Mouse (Mus musculus) neural tube, embryonic 11.5 days (tissue): ENCODE data around the gene Crip1. TPM values are rescaled to one million over a fixed set of nuclear protein-coding genes. Genes with fewer than 3 reads are reported as not detected.

Experiments used
- ATAC-seq: fragments of 200-750 bp; cut with Nextera tagmentation; 2 replicates; pipeline ENCODE4 v1.8.0; 2017; ENCODE audit warnings: moderate number of reproducible peaks, mild to moderate bottlenecking, moderate TSS enrichment, moderate library complexity; ENCODE audit not compliant: insufficient read depth, low FRiP score, low TSS enrichment
- DNase-seq: peaks from one replicate; pipeline ENCODE4 v3.0.0-alpha.2; 2015; ENCODE audit warnings: low spot score
- H3K27ac ChIP-seq: fragments of 300-500 bp; sonication (generic); 2 replicates; pipeline ENCODE4 v1.5.1; 2014; ENCODE audit warnings: low read depth, mild to moderate bottlenecking, low read length
- H3K27me3 ChIP-seq: fragments of 300-500 bp; sonication (generic); 2 replicates; pipeline ENCODE4 v1.6.1; 2014; ENCODE audit warnings: mild to moderate bottlenecking, low read length, mixed read lengths; ENCODE audit not compliant: control insufficient read depth, insufficient read depth
- H3K36me3 ChIP-seq: fragments of 300-500 bp; sonication (generic); 2 replicates; pipeline ENCODE4 v1.6.1; 2014; ENCODE audit warnings: mild to moderate bottlenecking, low read length, moderate library complexity, mixed read lengths; ENCODE audit not compliant: control insufficient read depth, insufficient read depth
- H3K4me1 ChIP-seq: fragments of 300-500 bp; sonication (generic); 2 replicates; pipeline ENCODE4 v1.6.1; 2014; ENCODE audit warnings: low read length, mixed read lengths; ENCODE audit not compliant: control insufficient read depth, insufficient read depth
- H3K4me2 ChIP-seq: fragments of 300-500 bp; sonication (generic); 2 replicates; pipeline ENCODE4 v1.6.1; 2014; ENCODE audit warnings: low read depth, mild to moderate bottlenecking, moderate library complexity
- H3K4me3 ChIP-seq: fragments of 300-500 bp; sonication (generic); 2 replicates; pipeline ENCODE4 v1.5.1; 2014; ENCODE audit warnings: low read depth, low read length
- H3K9ac ChIP-seq: fragments of 300-500 bp; sonication (generic); 2 replicates; pipeline ENCODE4 v1.6.1; 2014; ENCODE audit warnings: mild to moderate bottlenecking, low read length
- H3K9me3 ChIP-seq: fragments of 300-500 bp; sonication (generic); 2 replicates; pipeline ENCODE4 v1.6.1; 2016; ENCODE audit warnings: low read length; ENCODE audit not compliant: control insufficient read depth
- WGBS: fragments of 180-500 bp; shearing (Covaris S2); extraction: QIAGEN DNeasy Blood & Tissue Kit; methylation state at CpG from one replicate; pipeline ENCODE4 v1.1.7; 2014; 5-methylcytosine and 5-hydroxymethylcytosine counted together
- polyA plus RNA-seq: library from polyadenylated mRNA; unstranded; fragments of >200 nt; fragmentation: Nextera tagmentation; extraction: Ambion mirVana; gene quantifications from 2 replicates; pipeline ENCODE4 v1.2.1, GENCODE M21; 2014

Gene Crip1
- polyA plus RNA-seq, 1 experiment from 2014 or later, result 58.2 TPM

GRCm38 (mm10) chr12:113136492-113137020, 9.6 kb upstream of the Crip1 start:
- Histone ChIP-seq H3K9me3 (no peaks in the 10 kb centered on the region), H3K4me3 (no peak overlapping the region), H3K9ac (no peak overlapping the region), H3K4me2 (no peak overlapping the region), H3K4me1 (peaks cover 12% of the 10 kb centered on the region), H3K27ac (no peak overlapping the region), H3K36me3 (peaks cover 35% of the 10 kb centered on the region), H3K27me3 (no peaks in the 10 kb centered on the region)
- 80% methylated on average over 17 of the region's 17 CpGs for WGBS
- DNase-seq (no peak), ATAC-seq (no peak)

- H3K9me3 ChIP-seq, result no peaks in the 10 kb centered on the region
- H3K4me2 ChIP-seq, result no peak overlapping the region
- H3K27me3 ChIP-seq, result 0 out of 2 replicates have a peak, but pooled peaks cover 6% of the 10 kb centered on the region
- WGBS, result 89% methylated on average over 18 of the region's 18 CpGs
- peaks cover 22% of the 10 kb centered on the region for H3K4me1 ChIP-seq
- no peak overlapping the region for H3K4me3 ChIP-seq
- peaks cover 29% of the 10 kb centered on the region for H3K36me3 ChIP-seq
- DNase-seq, result no peak
- no peak overlapping the region for H3K9ac ChIP-seq
- no peak overlapping the region for H3K27ac ChIP-seq
- no peak for ATAC-seq
Observed at GRCm38 (mm10) chr12:113137260-113138213, 8.6 kb upstream of the Crip1 start.

GRCm38 (mm10) chr12:113138291-113138690, 7.8 kb upstream of the Crip1 start:
- Histone ChIP-seq H3K36me3 (peaks cover 23% of the 10 kb centered on the region), H3K9me3 (no peaks in the 10 kb centered on the region), H3K27ac (peak overlapping the region; percentile 78; the same call in 1 of the 2 replicates), H3K27me3 (0 out of 2 replicates have a peak, but pooled peaks cover 6% of the 10 kb centered on the region), H3K4me1 (peaks cover 26% of the 10 kb centered on the region), H3K4me3 (no peak overlapping the region), H3K9ac (no peak overlapping the region), H3K4me2 (no peak overlapping the region)
- 69% methylated on average over 6 of the region's 6 CpGs for WGBS
- ATAC-seq (no peak), DNase-seq (no peak)

GRCm38 (mm10) chr12:113138901-113139864, 6.9 kb upstream of the Crip1 start:
- H3K4me1 ChIP-seq, result peaks cover 26% of the 10 kb centered on the region
- H3K36me3 ChIP-seq, result peaks cover 21% of the 10 kb centered on the region
- peak overlapping the region; percentile 62 for H3K4me2 ChIP-seq
- 37% methylated on average over 11 of the region's 11 CpGs for WGBS
- no peaks in the 10 kb centered on the region for H3K9me3 ChIP-seq
- 0 out of 2 replicates have a peak, but pooled peaks cover 6% of the 10 kb centered on the region for H3K27me3 ChIP-seq
- no peak for DNase-seq
- H3K4me3 ChIP-seq, result peak overlapping the region; percentile 56
- H3K27ac ChIP-seq, result peak overlapping the region; percentile 78
- ATAC-seq, result 0 out of 2 replicates have a peak, but pooled peaks have one; percentile 0
- H3K9ac ChIP-seq, result 0 out of 2 replicates have a peak overlapping the region, but pooled peaks have one; percentile 0

- Histone ChIP-seq H3K4me2 (peak within 1 kb of the TSS; percentile 62), H3K36me3 (peaks cover 17% of the 10 kb centered on the region), H3K9me3 (no peaks in the 10 kb centered on the region), H3K4me1 (peaks cover 26% of the 10 kb centered on the region), H3K27ac (peak within 1 kb of the TSS; percentile 78), H3K4me3 (peak within 1 kb of the TSS; percentile 56), H3K9ac (peak within 1 kb of the TSS; percentile 63), H3K27me3 (0 out of 2 replicates have a peak, but pooled peaks cover 6% of the 10 kb centered on the region)
- peak; percentile 89 for ATAC-seq
- WGBS, result under 1% methylated on average over 65 of the region's 68 CpGs
- DNase-seq, result peak; percentile 94
Observed at GRCm38 (mm10) chr12:113139908-113140615, 6.1 kb upstream of the Crip1 start, which contains the start of gene Crip2. Gene Crip2 (plus strand): TSS chr12:113140236.

GRCm38 (mm10) chr12:113140616-113141411, 5.3 kb upstream of the Crip1 start:
- Histone ChIP-seq H3K9me3 (no peaks in the 10 kb centered on the region), H3K27me3 (0 out of 2 replicates have a peak, but pooled peaks cover 6% of the 10 kb centered on the region), H3K27ac (peak overlapping the region; percentile 35; the same call in 1 of the 2 replicates), H3K9ac (peak overlapping the region; percentile 63), H3K36me3 (peaks cover 10% of the 10 kb centered on the region), H3K4me1 (peaks cover 26% of the 10 kb centered on the region), H3K4me3 (peak overlapping the region; percentile 56), H3K4me2 (peak overlapping the region; percentile 62)
- 2% methylated on average over 48 of the region's 49 CpGs for WGBS
- ATAC-seq, result no peak; the same call in 1 of the 2 replicates
- peak; percentile 25 for DNase-seq

- Histone ChIP-seq H3K4me2 (peak overlapping the region; percentile 62), H3K36me3 (peaks cover 6% of the 10 kb centered on the region), H3K9ac (peak overlapping the region; percentile 63), H3K27ac (peak overlapping the region; percentile 27; the same call in 1 of the 2 replicates), H3K9me3 (no peaks in the 10 kb centered on the region), H3K4me3 (peak overlapping the region; percentile 56), H3K27me3 (0 out of 2 replicates have a peak, but pooled peaks cover 6% of the 10 kb centered on the region), H3K4me1 (peaks cover 27% of the 10 kb centered on the region)
- 53% methylated on average over 8 of the region's 8 CpGs for WGBS
- DNase-seq (no peak), ATAC-seq (no peak)
Observed at GRCm38 (mm10) chr12:113141531-113141973, 4.6 kb upstream of the Crip1 start.
